Mouse (Mus musculus) E14TG2a.4 (cell line): ENCODE measurements around the gene Mfsd4b3.
"Not testable (repeated sequence)": the region's sequence is repeated elsewhere in the genome, so short reads cannot be mapped to it uniquely, and the experiment has no call there.

Experiments
- H3K27me3 ChIP-seq: 2 replicates; pipeline ENCODE4 v1.6.1; 2014; ENCODE audit warnings: low read length, control low read depth; ENCODE audit not compliant: insufficient read depth
- H3K36me3 ChIP-seq: 2 replicates; pipeline ENCODE4 v1.6.1; 2014; ENCODE audit warnings: low read length, control low read depth; ENCODE audit not compliant: insufficient read depth
- H3K4me1 ChIP-seq: replicated peaks from 2 replicates; pipeline ENCODE4 v1.6.1; 2014; ENCODE audit warnings: low read depth, low read length, control low read depth
- H3K4me3 ChIP-seq: replicated peaks from 2 replicates; pipeline ENCODE4 v1.5.1; 2014; ENCODE audit warnings: mild to moderate bottlenecking, low read length
- H3K9me3 ChIP-seq: 2 replicates; pipeline ENCODE4 v1.6.1; 2014; ENCODE audit warnings: low read length, control low read depth
- CTCF ChIP-seq: conservative IDR thresholded peaks from 2 replicates; pipeline ENCODE4 v1.5.1; 2014; ENCODE audit warnings: low read length
- NANOG ChIP-seq: IDR thresholded peaks from 2 replicates; pipeline ENCODE4 v1.6.1; 2014; ENCODE audit warnings: borderline replicate concordance, low read length, mixed read lengths
- POU5F1 ChIP-seq: IDR thresholded peaks from 2 replicates; pipeline ENCODE4 v1.6.1; 2014; ENCODE audit warnings: low read length, borderline replicate concordance

The Mfsd4b3 gene

DNA sequence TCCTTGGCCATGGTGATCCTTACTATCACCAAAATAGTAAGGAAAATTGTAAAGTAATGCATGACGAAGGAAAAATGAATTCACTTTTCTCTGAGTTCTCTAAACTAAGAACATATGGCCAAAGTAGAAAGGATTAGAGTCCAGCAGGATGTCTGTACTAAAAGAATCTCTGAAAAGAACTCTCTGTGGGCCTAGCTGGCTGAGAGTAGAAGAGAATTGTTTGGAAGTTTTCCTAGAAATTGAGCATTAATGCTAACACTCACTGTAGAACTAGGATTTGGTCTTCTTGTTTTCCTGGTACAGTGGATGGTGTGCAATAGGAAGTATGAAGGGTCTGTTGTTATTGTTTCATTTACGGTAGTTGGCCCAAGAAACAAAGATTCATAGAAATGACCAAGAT is 4.8 kb downstream of the Mfsd4b3 start:
- TF ChIP-seq CTCF: no peak
- no peak for TF ChIP-seq POU5F1
- TF ChIP-seq NANOG: no peak
- peaks cover 10% of the 10 kb centered on the region; the same call in 1 of the 2 replicates for H3K4me1 ChIP-seq
- H3K9me3 ChIP-seq: no peaks in the 10 kb centered on the region
- peaks cover 22% of the 10 kb centered on the region for H3K27me3 ChIP-seq
- H3K4me3 ChIP-seq: no peak overlapping the region
- no peaks in the 10 kb centered on the region for H3K36me3 ChIP-seq

DNA sequence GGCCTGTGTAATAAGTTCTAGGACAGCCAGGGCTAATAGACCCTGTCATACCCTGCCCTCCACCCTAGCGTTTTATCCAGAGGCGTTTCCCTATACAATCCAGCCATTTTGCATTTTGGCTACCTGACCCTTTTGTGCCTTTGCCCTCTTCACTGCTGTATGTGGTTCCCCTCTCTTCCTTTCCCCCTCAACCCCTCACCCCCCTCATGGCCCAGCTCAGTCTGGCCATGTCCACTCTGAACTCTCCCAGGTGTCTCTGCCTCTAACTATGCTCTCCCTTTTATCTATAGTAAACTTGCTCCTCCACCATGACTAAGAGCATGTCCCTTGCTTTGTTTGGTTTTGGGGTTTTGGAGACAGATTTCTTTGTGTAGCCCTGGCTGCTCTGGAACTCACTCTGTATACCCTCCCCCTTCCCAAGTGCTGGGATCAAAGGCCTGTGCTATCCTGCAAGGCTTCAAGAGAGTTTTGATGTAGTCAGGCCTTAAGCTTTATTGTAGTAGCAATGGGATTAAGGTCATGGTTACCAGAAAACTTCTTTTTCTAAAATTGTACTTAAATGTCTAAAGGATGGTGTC is 10.5 kb downstream of the Mfsd4b3 start:
- H3K4me1 ChIP-seq: no peaks in the 10 kb centered on the region
- H3K27me3 ChIP-seq: no peaks in the 10 kb centered on the region
- no peak overlapping the region for H3K4me3 ChIP-seq
- H3K36me3 ChIP-seq: no peaks in the 10 kb centered on the region
- H3K9me3 ChIP-seq: no peaks in the 10 kb centered on the region
- TF ChIP-seq CTCF (no peak), NANOG (no peak), POU5F1 (no peak)

DNA sequence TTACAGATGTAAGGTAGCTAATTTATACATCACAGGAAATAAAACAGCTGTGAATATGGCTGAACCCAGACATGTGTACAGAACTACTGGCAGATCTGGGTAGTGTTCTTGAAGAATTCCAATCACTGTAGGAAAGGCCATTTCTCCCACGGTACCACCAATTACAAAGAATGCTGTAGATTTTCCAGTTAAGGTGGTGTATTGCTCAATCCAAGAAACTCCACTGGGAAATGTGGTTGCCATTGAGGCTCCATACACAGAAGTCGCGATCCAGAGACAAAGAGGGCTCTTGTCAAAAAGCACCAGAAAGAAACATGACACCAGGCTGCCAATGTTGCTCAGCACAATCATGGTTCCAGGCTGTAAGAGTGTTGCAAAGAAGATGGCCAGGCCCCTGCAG is 12.8 kb downstream of the Mfsd4b3 start:
- not testable (repeated sequence) for H3K9me3 ChIP-seq, H3K4me1 ChIP-seq, H3K4me3 ChIP-seq, H3K36me3 ChIP-seq, H3K27me3 ChIP-seq

DNA sequence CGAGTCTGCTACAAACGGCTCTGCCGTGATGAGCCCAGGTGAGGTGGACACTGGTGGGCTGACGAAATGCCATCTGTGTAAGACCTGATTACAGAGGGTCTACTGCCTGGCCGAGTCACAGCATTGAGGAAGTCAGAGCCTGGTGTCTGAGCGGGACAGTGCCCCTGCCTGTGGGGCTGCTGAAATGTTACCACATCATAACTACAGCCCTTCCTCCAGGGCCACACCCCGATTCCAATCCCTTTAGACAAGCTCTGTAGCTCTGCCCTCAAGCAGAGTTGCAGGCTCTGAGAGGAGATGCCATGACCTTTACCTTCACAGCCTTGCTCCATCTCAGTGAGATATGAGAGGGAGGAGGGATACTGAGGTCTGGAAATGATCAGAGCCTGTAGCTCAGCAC is 23.4 kb downstream of the Mfsd4b3 start:
- Histone ChIP-seq H3K4me3 (no peak overlapping the region), H3K4me1 (no peaks in the 10 kb centered on the region), H3K9me3 (no peaks in the 10 kb centered on the region), H3K27me3 (peaks cover 12% of the 10 kb centered on the region), H3K36me3 (no peaks in the 10 kb centered on the region)
- TF ChIP-seq NANOG (no peak), POU5F1 (no peak)

DNA sequence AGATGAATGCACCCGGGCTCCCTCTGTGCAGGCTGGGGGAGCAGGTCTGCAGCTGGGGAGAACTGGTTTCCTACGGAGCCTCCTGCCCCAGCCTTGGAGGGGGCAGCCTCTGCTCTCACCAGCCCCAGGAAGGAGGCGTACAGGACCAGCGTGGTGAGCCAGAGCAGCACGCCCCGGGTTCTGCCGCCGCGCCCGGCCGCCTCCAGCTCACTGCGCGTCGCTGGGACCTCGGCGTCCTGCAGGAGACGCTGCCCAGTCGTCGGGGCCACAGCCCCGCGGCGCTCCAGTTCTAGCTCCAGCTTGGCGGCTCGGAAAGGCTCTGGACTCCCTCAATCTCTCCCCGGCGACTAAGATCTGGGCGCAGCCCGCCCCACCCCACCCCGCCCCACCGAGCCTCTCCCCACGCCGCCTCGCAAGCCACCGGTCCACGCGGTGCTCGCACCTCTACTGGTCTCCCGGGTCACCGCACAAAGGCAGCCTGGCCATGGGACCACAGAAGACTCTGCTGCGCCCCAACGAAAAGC is 33.3 kb downstream of the Mfsd4b3 start, which contains the start of gene Mfsd4b2:
Mfsd4b2 (minus strand) TSS at position 308 of the 524 bp plus-strand sequence.
- Histone ChIP-seq H3K9me3 (no peaks in the 10 kb centered on the region), H3K36me3 (no peaks in the 10 kb centered on the region), H3K4me3 (peak within 1 kb of the TSS; percentile 74), H3K4me1 (no peaks in the 10 kb centered on the region; the same call in 1 of the 2 replicates), H3K27me3 (peaks cover 35% of the 10 kb centered on the region)
- TF ChIP-seq CTCF (no peak), POU5F1 (no peak), NANOG (no peak)

DNA sequence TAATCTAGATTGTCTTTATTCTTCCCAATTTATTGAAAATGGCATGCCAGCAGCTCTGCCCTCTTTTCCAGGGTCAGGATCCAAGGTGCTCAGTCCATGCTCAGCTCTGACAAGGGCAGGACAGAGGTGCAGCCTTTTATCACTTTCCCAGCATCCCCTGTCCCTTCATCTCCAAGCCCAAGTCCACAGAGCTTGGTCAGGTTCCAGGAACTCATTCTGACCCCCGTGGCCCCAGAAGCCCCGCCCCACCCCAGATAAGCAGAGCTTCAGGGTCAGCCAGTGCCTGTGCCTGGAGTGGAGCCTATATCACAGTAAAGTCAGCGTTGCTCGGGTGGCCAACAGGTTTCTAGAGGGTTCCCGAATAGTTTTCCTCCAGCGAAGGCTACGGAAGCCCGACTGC is 35.4 kb downstream of the Mfsd4b3 start:
- not testable (repeated sequence) for H3K36me3 ChIP-seq, H3K9me3 ChIP-seq, H3K4me3 ChIP-seq, H3K4me1 ChIP-seq
- H3K27me3 ChIP-seq: peaks cover 35% of the 10 kb centered on the region

DNA sequence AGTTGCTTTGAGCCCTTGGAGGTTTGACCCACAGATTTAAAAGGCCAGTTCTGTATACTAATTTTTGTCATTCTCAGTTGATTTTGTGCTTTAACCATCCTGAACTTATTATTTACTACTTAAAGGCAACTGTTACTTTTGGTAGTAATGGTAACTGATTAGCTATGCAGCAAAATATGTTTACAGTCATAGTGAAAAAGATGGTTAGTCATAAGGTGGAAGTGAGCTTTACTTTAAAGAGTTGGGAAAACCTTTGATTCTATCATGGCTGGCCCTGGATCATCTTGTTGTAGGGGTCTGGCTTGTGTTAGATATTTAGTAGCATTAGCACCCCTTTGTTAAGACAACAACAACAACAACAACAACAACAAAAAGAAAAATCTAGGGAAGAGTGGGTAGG is 47.3 kb downstream of the Mfsd4b3 start:
- no peaks in the 10 kb centered on the region for H3K27me3 ChIP-seq
- no peak for TF ChIP-seq CTCF
- TF ChIP-seq POU5F1: no peak
- TF ChIP-seq NANOG: no peak
- no peak overlapping the region for H3K4me3 ChIP-seq
- H3K9me3 ChIP-seq: peaks cover 14% of the 10 kb centered on the region; the same call in 1 of the 2 replicates
- H3K4me1 ChIP-seq: peaks cover 7% of the 10 kb centered on the region; the same call in 1 of the 2 replicates
- H3K36me3 ChIP-seq: no peaks in the 10 kb centered on the region

DNA sequence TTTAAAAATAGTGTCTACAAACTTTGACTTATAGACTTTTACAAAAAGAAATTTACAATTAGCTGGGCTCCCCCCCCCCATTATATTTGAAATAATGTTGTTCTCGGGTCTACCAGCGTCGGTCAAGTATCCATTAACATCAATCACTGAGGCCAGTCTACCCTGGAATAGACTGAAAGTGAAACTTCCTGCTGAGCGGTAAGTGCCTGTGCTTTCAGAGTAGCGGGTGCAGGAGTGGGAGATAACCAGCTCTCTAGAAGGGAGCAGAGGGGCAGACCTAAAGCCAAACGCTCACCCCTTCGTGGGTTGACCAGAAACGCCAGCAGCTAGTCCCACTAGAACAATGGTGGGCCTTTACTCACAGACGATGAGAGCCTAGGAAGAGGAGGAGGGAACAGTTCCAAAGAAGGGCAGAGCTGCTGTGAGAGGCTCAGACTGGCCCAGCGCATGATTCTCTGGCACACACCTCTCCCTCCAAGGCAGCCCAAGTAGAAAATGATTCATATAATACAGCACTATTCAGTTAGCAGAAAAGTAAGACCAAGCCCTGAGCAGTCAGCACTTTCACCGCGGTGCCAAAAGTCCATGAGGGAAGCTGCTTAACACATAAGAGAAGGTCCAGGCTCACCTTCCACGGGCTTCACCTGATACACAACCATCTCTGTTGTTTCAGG is 51.0 kb downstream of the Mfsd4b3 start:
- H3K9me3 ChIP-seq: no peaks in the 10 kb centered on the region
- no peaks in the 10 kb centered on the region for H3K27me3 ChIP-seq
- no peak for TF ChIP-seq POU5F1
- TF ChIP-seq NANOG: no peak
- TF ChIP-seq CTCF: no peak
- no peaks in the 10 kb centered on the region for H3K36me3 ChIP-seq
- H3K4me3 ChIP-seq: no peak overlapping the region
- peaks cover 7% of the 10 kb centered on the region; the same call in 1 of the 2 replicates for H3K4me1 ChIP-seq
